Mouse (Mus musculus): ENCODE measurements around the gene 1700088E04Rik.

Gene 1700088E04Rik

GRCm38 (mm10) chr15:79131442-79131841 lies 9.6 kb downstream of the 1700088E04Rik start:
- DNase-seq (ENCODE audit: low read depth, low spot score): no peak

- DNase-seq (ENCODE audit: low read depth, low spot score): no peak
Measured at GRCm38 (mm10) chr15:79130782-79131181, 10.3 kb downstream of the 1700088E04Rik start.

- DNase-seq (ENCODE audit: low read depth, low spot score): no peak
Measured at GRCm38 (mm10) chr15:79129311-79129710, 11.7 kb downstream of the 1700088E04Rik start.

- peak; percentile 31 for DNase-seq (ENCODE audit: low read depth, low spot score)
Measured at GRCm38 (mm10) chr15:79128208-79128607, 12.8 kb downstream of the 1700088E04Rik start.

GRCm38 (mm10) chr15:79127101-79127500 lies 14.0 kb downstream of the 1700088E04Rik start:
- no peak for DNase-seq (ENCODE audit: low read depth, low spot score)

GRCm38 (mm10) chr15:79126217-79126932 lies 14.7 kb downstream of the 1700088E04Rik start:
- peak; percentile 57 for DNase-seq (ENCODE audit: low read depth, low spot score)

GRCm38 (mm10) chr15:79124331-79124875 lies 16.6 kb downstream of the 1700088E04Rik start:
- no peak for DNase-seq (ENCODE audit: low read depth, low spot score)

- DNase-seq (ENCODE audit: low read depth, low spot score): no peak
Measured at GRCm38 (mm10) chr15:79123751-79124150, 17.3 kb downstream of the 1700088E04Rik start.

- no peak for DNase-seq (ENCODE audit: low read depth, low spot score)
Measured at GRCm38 (mm10) chr15:79122546-79122945, 18.5 kb downstream of the 1700088E04Rik start.

- DNase-seq (ENCODE audit: low read depth, low spot score): no peak
Measured at GRCm38 (mm10) chr15:79122119-79122518, 18.9 kb downstream of the 1700088E04Rik start.

- DNase-seq (ENCODE audit: low read depth, low spot score): no peak
Measured at GRCm38 (mm10) chr15:79119491-79119890, 21.6 kb downstream of the 1700088E04Rik start.

- peak; percentile 61 for DNase-seq (ENCODE audit: low read depth, low spot score)
Measured at GRCm38 (mm10) chr15:79115276-79115675, 25.8 kb downstream of the 1700088E04Rik start.

- no peak for DNase-seq (ENCODE audit: low read depth, low spot score)
Measured at GRCm38 (mm10) chr15:79111774-79112173, 29.3 kb downstream of the 1700088E04Rik start.

GRCm38 (mm10) chr15:79110528-79110927 lies 30.5 kb downstream of the 1700088E04Rik start:
- no peak for DNase-seq (ENCODE audit: low read depth, low spot score)

GRCm38 (mm10) chr15:79110031-79110430 lies 31.0 kb downstream of the 1700088E04Rik start:
- no peak for DNase-seq (ENCODE audit: low read depth, low spot score)

GRCm38 (mm10) chr15:79109321-79109934 lies 31.6 kb downstream of the 1700088E04Rik start:
- DNase-seq (ENCODE audit: low read depth, low spot score): peak; percentile 59

GRCm38 (mm10) chr15:79108421-79109320 lies 32.4 kb downstream of the 1700088E04Rik start, which contains the start of gene Micall1:
Gene Micall1, plus strand, starts transcription at chr15:79108898.
- DNase-seq (ENCODE audit: low read depth, low spot score): peak; percentile 78

GRCm38 (mm10) chr15:79107966-79108365 lies 33.1 kb downstream of the 1700088E04Rik start:
- no peak for DNase-seq (ENCODE audit: low read depth, low spot score)

GRCm38 (mm10) chr15:79105804-79106203 lies 35.2 kb downstream of the 1700088E04Rik start:
- DNase-seq (ENCODE audit: low read depth, low spot score): no peak

- DNase-seq (ENCODE audit: low read depth, low spot score): no peak
Measured at GRCm38 (mm10) chr15:79103264-79103663, 37.8 kb downstream of the 1700088E04Rik start.

- no peak for DNase-seq (ENCODE audit: low read depth, low spot score)
Measured at GRCm38 (mm10) chr15:79101531-79101930, 39.5 kb downstream of the 1700088E04Rik start.

- no peak for DNase-seq (ENCODE audit: low read depth, low spot score)
Measured at GRCm38 (mm10) chr15:79100391-79100790, 40.7 kb downstream of the 1700088E04Rik start.
